Mouse (Mus musculus) hindbrain, embryonic 11.5 days (tissue): ENCODE data around the gene Cdh3. TPM values are rescaled to one million over a fixed set of nuclear protein-coding genes. Genes with fewer than 3 reads are reported as not detected.
A peak's percentile ranks its signal among the peaks of the same experiment; 100 is the strongest.

ENCODE experiments used
- ATAC-seq: fragments of 200-750 bp; cut with Nextera tagmentation; 2 replicates; pipeline ENCODE4 v1.8.0; 2017; ENCODE audit warnings: mild to moderate bottlenecking, moderate TSS enrichment, moderate library complexity; ENCODE audit not compliant: low FRiP score
- DNase-seq: peaks from one replicate; pipeline ENCODE4 v3.0.0-alpha.2; 2015; ENCODE audit warnings: low spot score
- H3K27ac ChIP-seq: fragments of 300-500 bp; sonication (generic); 2 replicates; pipeline ENCODE4 v1.5.1; 2014; ENCODE audit warnings: mild to moderate bottlenecking, low read depth, low read length
- H3K27me3 ChIP-seq: fragments of 300-500 bp; sonication (generic); 2 replicates; pipeline ENCODE4 v1.6.1; 2014; ENCODE audit warnings: mild to moderate bottlenecking, low read length, moderate library complexity, mixed read lengths; ENCODE audit not compliant: control insufficient read depth, insufficient read depth
- H3K36me3 ChIP-seq: fragments of 300-500 bp; sonication (generic); 2 replicates; pipeline ENCODE4 v1.6.1; 2014; ENCODE audit warnings: mild to moderate bottlenecking, low read length, moderate library complexity, mixed read lengths; ENCODE audit not compliant: control insufficient read depth, insufficient read depth
- H3K4me1 ChIP-seq: fragments of 300-500 bp; sonication (generic); replicated peaks from 2 replicates; pipeline ENCODE4 v1.6.1; 2014; ENCODE audit warnings: low read length, mixed read lengths; ENCODE audit not compliant: control insufficient read depth, insufficient read depth
- H3K4me2 ChIP-seq: fragments of 300-500 bp; sonication (generic); replicated peaks from 2 replicates; pipeline ENCODE4 v1.6.1; 2014; ENCODE audit warnings: mild to moderate bottlenecking, low read depth, low read length
- H3K4me3 ChIP-seq: fragments of 300-500 bp; sonication (generic); 2 replicates; pipeline ENCODE4 v1.5.1; 2014; ENCODE audit warnings: low read depth, low read length
- H3K9ac ChIP-seq: fragments of 300-500 bp; sonication (generic); 2 replicates; pipeline ENCODE4 v1.6.1; 2014; ENCODE audit warnings: low read depth, low read length
- H3K9me3 ChIP-seq: fragments of 300-500 bp; sonication (generic); 2 replicates; pipeline ENCODE4 v1.6.1; 2016; ENCODE audit warnings: low read length; ENCODE audit not compliant: control insufficient read depth
- WGBS: fragments of 180-500 bp; shearing (Covaris S2); extraction: QIAGEN DNeasy Blood & Tissue Kit; methylation state at CpG from one replicate; pipeline ENCODE4 v1.1.7; 2014; 5-methylcytosine and 5-hydroxymethylcytosine counted together
- polyA plus RNA-seq: library from polyadenylated mRNA; unstranded; fragments of >200 nt; fragmentation: Nextera tagmentation; extraction: Ambion mirVana; gene quantifications from 2 replicates; pipeline ENCODE4 v1.2.1, GENCODE M21; 2014

The Cdh3 gene
- 3.8 and 4.5 TPM in 2 replicates for polyA plus RNA-seq

GRCm38 (mm10) chr8:106510365-106510975 is at the start of gene Cdh3:
Cdh3 (plus strand) TSS chr8:106510891.
- no peaks in the 10 kb centered on the region for H3K36me3 ChIP-seq

GRCm38 (mm10) chr8:106462131-106462530 is 48.6 kb upstream of the Cdh3 start:
- Histone ChIP-seq H3K4me1 (no peaks in the 10 kb centered on the region), H3K9me3 (no peaks in the 10 kb centered on the region), H3K4me2 (no peak overlapping the region), H3K27ac (no peak overlapping the region), H3K9ac (no peak overlapping the region), H3K4me3 (no peak overlapping the region), H3K27me3 (no peaks in the 10 kb centered on the region), H3K36me3 (no peaks in the 10 kb centered on the region)
- no peak for ATAC-seq
- 85% methylated on average over 5 of the region's 5 CpGs for WGBS
- DNase-seq: no peak

More at GRCm38 (mm10) chr8:106510365-106510975, at the start of gene Cdh3:
- Histone ChIP-seq H3K4me3 (peak within 1 kb of the TSS; percentile 33), H3K4me1 (peaks cover 8% of the 10 kb centered on the region), H3K9me3 (no peaks in the 10 kb centered on the region), H3K27me3 (peaks cover 43% of the 10 kb centered on the region), H3K4me2 (peak within 1 kb of the TSS; percentile 49), H3K27ac (0 out of 2 replicates have a peak within 1 kb of the TSS, but pooled peaks have one; percentile 10), H3K9ac (peak within 1 kb of the TSS; percentile 45; the same call in 1 of the 2 replicates)
- ATAC-seq: peak; percentile 27; the same call in 1 of the 2 replicates
- WGBS: under 1% methylated on average over 34 of the region's 34 CpGs
- peak; percentile 56 for DNase-seq

GRCm38 (mm10) chr8:106463795-106464194 is 46.9 kb upstream of the Cdh3 start:
- H3K27me3 ChIP-seq: no peaks in the 10 kb centered on the region
- no peaks in the 10 kb centered on the region for H3K4me1 ChIP-seq
- H3K36me3 ChIP-seq: no peaks in the 10 kb centered on the region
- DNase-seq (no peak), ATAC-seq (no peak)
- no peak overlapping the region for H3K4me3 ChIP-seq
- no peak overlapping the region for H3K27ac ChIP-seq
- H3K9ac ChIP-seq: no peak overlapping the region
- WGBS: 83% methylated on average over 6 of the region's 6 CpGs
- H3K4me2 ChIP-seq: no peak overlapping the region
- no peaks in the 10 kb centered on the region for H3K9me3 ChIP-seq

- no peak for DNase-seq
- ATAC-seq: no peak
- no peaks in the 10 kb centered on the region for H3K9me3 ChIP-seq
Observed at GRCm38 (mm10) chr8:106469485-106469884, 41.2 kb upstream of the Cdh3 start.

GRCm38 (mm10) chr8:106474001-106474400 is 36.7 kb upstream of the Cdh3 start:
- 87% methylated on average over 5 of the region's 5 CpGs for WGBS
- no peak for DNase-seq
- ATAC-seq: no peak

More at GRCm38 (mm10) chr8:106469485-106469884, 41.2 kb upstream of the Cdh3 start:
- Histone ChIP-seq H3K4me2 (no peak overlapping the region), H3K36me3 (no peaks in the 10 kb centered on the region), H3K27me3 (no peaks in the 10 kb centered on the region), H3K9ac (no peak overlapping the region), H3K4me1 (no peaks in the 10 kb centered on the region), H3K27ac (no peak overlapping the region), H3K4me3 (no peak overlapping the region)
- 63% methylated on average over 7 of the region's 7 CpGs for WGBS

GRCm38 (mm10) chr8:106500018-106500685 is 10.5 kb upstream of the Cdh3 start, which contains the start of gene 6030452D12Rik:
6030452D12Rik (plus strand) TSS chr8:106500522.
- no peak for DNase-seq
- Histone ChIP-seq H3K36me3 (no peaks in the 10 kb centered on the region), H3K9ac (no peak within 1 kb of the TSS), H3K27ac (no peak within 1 kb of the TSS), H3K9me3 (no peaks in the 10 kb centered on the region), H3K4me1 (no peaks in the 10 kb centered on the region), H3K4me2 (no peak within 1 kb of the TSS), H3K4me3 (no peak within 1 kb of the TSS), H3K27me3 (no peaks in the 10 kb centered on the region)
- WGBS: 86% methylated on average over 8 of the region's 8 CpGs
- no peak for ATAC-seq

More at GRCm38 (mm10) chr8:106474001-106474400, 36.7 kb upstream of the Cdh3 start:
- no peak overlapping the region for H3K9ac ChIP-seq
- H3K4me2 ChIP-seq: no peak overlapping the region
- H3K4me3 ChIP-seq: no peak overlapping the region
- H3K36me3 ChIP-seq: no peaks in the 10 kb centered on the region
- H3K27me3 ChIP-seq: no peaks in the 10 kb centered on the region
- no peak overlapping the region for H3K27ac ChIP-seq
- H3K9me3 ChIP-seq: no peaks in the 10 kb centered on the region
- no peaks in the 10 kb centered on the region for H3K4me1 ChIP-seq

- H3K36me3 ChIP-seq: no peaks in the 10 kb centered on the region
- no peak overlapping the region for H3K27ac ChIP-seq
- peaks cover 15% of the 10 kb centered on the region for H3K27me3 ChIP-seq
- no peak overlapping the region for H3K4me2 ChIP-seq
- no peaks in the 10 kb centered on the region for H3K4me1 ChIP-seq
- ATAC-seq (no peak), DNase-seq (no peak)
- H3K9ac ChIP-seq: no peak overlapping the region
- H3K9me3 ChIP-seq: no peaks in the 10 kb centered on the region
- H3K4me3 ChIP-seq: no peak overlapping the region
- WGBS: 93% methylated on average over 7 of the region's 7 CpGs
Observed at GRCm38 (mm10) chr8:106504241-106504640, 6.5 kb upstream of the Cdh3 start.

- Histone ChIP-seq H3K4me2 (no peak overlapping the region), H3K9me3 (no peaks in the 10 kb centered on the region), H3K4me3 (no peak overlapping the region), H3K36me3 (no peaks in the 10 kb centered on the region), H3K27ac (no peak overlapping the region), H3K4me1 (no peaks in the 10 kb centered on the region), H3K27me3 (peaks cover 24% of the 10 kb centered on the region), H3K9ac (no peak overlapping the region)
- 77% methylated on average over 8 of the region's 10 CpGs for WGBS
- DNase-seq: no peak
- ATAC-seq: no peak
Observed at GRCm38 (mm10) chr8:106505328-106505965, 5.2 kb upstream of the Cdh3 start.
